In the genomic region with DNA sequence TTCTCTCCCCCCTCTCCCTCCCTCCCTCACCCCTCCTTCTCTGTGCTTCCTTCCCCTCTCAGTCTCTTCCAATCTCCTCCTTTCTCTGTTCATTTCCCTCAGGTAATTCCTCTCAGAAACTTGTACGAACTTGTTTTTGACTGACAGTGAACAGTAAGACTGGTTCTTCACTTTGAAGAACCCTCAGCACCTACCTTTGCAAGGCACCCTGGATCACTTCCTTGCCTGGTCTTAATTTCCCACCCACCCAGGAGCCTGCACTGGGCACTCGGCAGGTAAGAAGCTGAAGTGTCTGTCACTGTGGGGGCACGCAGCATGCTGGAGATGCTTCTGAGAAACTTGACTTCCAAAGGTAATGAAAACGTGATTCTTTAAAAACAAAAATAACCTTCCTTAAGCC, we compare ENCODE assay signal across 20 mouse cellular contexts. TPM values are rescaled to one million over a fixed set of nuclear protein-coding genes. Genes with fewer than 3 reads are reported as not detected.
DNase-seq lines count a peak whose midpoint lies in the region; ATAC-seq and TF ChIP-seq lines count a peak whose summit lies in the region.
"Had no signal": no experiment of that assay in that cellular context is flagged by ENCODE, and none has a peak within 500 bp of the region (broad histone marks: within the 10 kb centered on the region; RNA-seq: fewer than 3 reads in every experiment).

No protein-coding gene starts in this region.

- H3K27ac ChIP-seq in kidney, adult 2 months (ENCODE audit: insufficient read depth, low read depth, low read length): peak overlapping the region; percentile 99
- H3K27ac ChIP-seq in lung, embryonic 15.5 days: peak overlapping the region; percentile 38; the same call in 1 of the 2 replicates
- H3K27ac ChIP-seq in limb, embryonic 13.5 days: no peak overlapping the region
- peak overlapping the region; percentile 70 for H3K27ac ChIP-seq in stomach, postnatal 0 days (replicated peaks)
- H3K27ac ChIP-seq: gastrocnemius, adult 2 months; hindbrain, embryonic 15.5 days; midbrain, embryonic 12.5 days; neural tube, embryonic 15.5 days had no signal

- no peaks in the 10 kb centered on the region; the same call in 1 of the 2 replicates for H3K4me1 ChIP-seq in kidney, adult 2 months (ENCODE audit: control insufficient read depth, insufficient read depth, low read length)
- H3K4me1 ChIP-seq in lung, embryonic 15.5 days: peaks cover 5% of the 10 kb centered on the region; the same call in 1 of the 2 replicates
- H3K4me1 ChIP-seq in limb, embryonic 13.5 days: peaks cover 49% of the 10 kb centered on the region
- no peaks in the 10 kb centered on the region for H3K4me1 ChIP-seq in stomach, postnatal 0 days (replicated peaks; ENCODE audit: control insufficient read depth, insufficient read depth)
- H3K4me1 ChIP-seq: hindbrain, embryonic 15.5 days; midbrain, embryonic 12.5 days; neural tube, embryonic 15.5 days had no signal

- TF ChIP-seq POLR2A in kidney, adult 2 months (IDR thresholded peaks at IDR 0.05; ENCODE audit: low read depth, low read length): no peak

- no peak for TF ChIP-seq EP300 in stomach, postnatal 0 days (optimal IDR thresholded peaks at IDR 0.05)

- H3K9ac ChIP-seq in lung, embryonic 15.5 days: no peak overlapping the region
- H3K9ac ChIP-seq in limb, embryonic 13.5 days: no peak overlapping the region
- H3K9ac ChIP-seq in stomach, postnatal 0 days (ENCODE audit: low read length): peak overlapping the region; percentile 43
- H3K9ac ChIP-seq: hindbrain, embryonic 15.5 days; midbrain, embryonic 12.5 days; neural tube, embryonic 15.5 days had no signal

- no peak for ATAC-seq in lung, embryonic 15.5 days (ENCODE audit: borderline replicate concordance, extremely low read depth, low FRiP score, low TSS enrichment)
- ATAC-seq in limb, embryonic 13.5 days (ENCODE audit: low FRiP score, low read depth): no peak
- ATAC-seq in stomach, postnatal 0 days (ENCODE audit: low FRiP score, low TSS enrichment): no peak; the same call in 1 of the 2 replicates
- ATAC-seq: forebrain, embryonic 14.5 days; intestine, postnatal 0 days had no signal

- DNase-seq in kidney, adult 2 months: no peak
- no peak for DNase-seq in kidney, adult 8-10 months
- no peak for DNase-seq in lung, postnatal 36 days
- no peak for DNase-seq in stomach, postnatal 0 days (ENCODE audit: low spot score)
- DNase-seq in thymus, postnatal 14 days: no peak
- DNase-seq: adrenal gland, postnatal 36 days; cerebellum, adult 9-10 months; gastrocnemius, adult 2 months; kidney, postnatal 4 days; right cerebral cortex, adult 18-20 months; right cerebral cortex, postnatal 4 days; thymus, postnatal 25 days had no signal

- H3K4me3 ChIP-seq in kidney, adult 2 months (ENCODE audit: insufficient read depth, low read depth, low read length): peak overlapping the region; percentile 67
- no peak overlapping the region for H3K4me3 ChIP-seq in lung, embryonic 15.5 days
- H3K4me3 ChIP-seq in limb, embryonic 13.5 days: peak overlapping the region; percentile 2; the same call in 1 of the 2 replicates
- peak overlapping the region; percentile 31 for H3K4me3 ChIP-seq in stomach, postnatal 0 days (ENCODE audit: low read depth, low read length)
- H3K4me3 ChIP-seq: gastrocnemius, adult 2 months; hindbrain, embryonic 15.5 days; midbrain, embryonic 12.5 days; neural tube, embryonic 15.5 days had no signal

- 37% methylated on average over 4 of the region's 4 CpGs for WGBS in kidney, adult 2 months
- WGBS in lung, embryonic 15.5 days: 15% methylated on average over 4 of the region's 4 CpGs
- WGBS in limb, embryonic 13.5 days: 17% methylated on average over 4 of the region's 4 CpGs
- WGBS in stomach, postnatal 0 days: 15% methylated on average over 4 of the region's 4 CpGs

- H3K4me2 ChIP-seq in lung, embryonic 15.5 days: peak overlapping the region; percentile 19; the same call in 1 of the 2 replicates
- H3K4me2 ChIP-seq in limb, embryonic 13.5 days (replicated peaks): peak overlapping the region; percentile 23
- H3K4me2 ChIP-seq in stomach, postnatal 0 days (replicated peaks; ENCODE audit: low read depth): peak overlapping the region; percentile 45
- H3K4me2 ChIP-seq: heart, embryonic 11.5 days; hindbrain, embryonic 15.5 days; midbrain, embryonic 12.5 days; neural tube, embryonic 15.5 days had no signal

- TF ChIP-seq CTCF in kidney, adult 2 months (conservative IDR thresholded peaks at IDR 0.05; ENCODE audit: insufficient read depth, insufficient read length, low read depth, low read length): no peak
- TF ChIP-seq CTCF in stomach, postnatal 0 days (IDR thresholded peaks at IDR 0.05; ENCODE audit: low read depth): no peak

- no peaks in the 10 kb centered on the region for H3K9me3 ChIP-seq in lung, embryonic 15.5 days
- no peaks in the 10 kb centered on the region for H3K9me3 ChIP-seq in limb, embryonic 13.5 days
- H3K9me3 ChIP-seq in stomach, postnatal 0 days (ENCODE audit: control insufficient read depth, low read length): no peaks in the 10 kb centered on the region
- H3K9me3 ChIP-seq: hindbrain, embryonic 15.5 days; midbrain, embryonic 12.5 days; neural tube, embryonic 15.5 days had no signal

- H3K36me3 ChIP-seq in kidney, adult 2 months (ENCODE audit: control insufficient read depth, insufficient read depth, low read length): peaks cover 2% of the 10 kb centered on the region; the same call in 1 of the 2 replicates
- no peaks in the 10 kb centered on the region for H3K36me3 ChIP-seq in lung, embryonic 15.5 days
- no peaks in the 10 kb centered on the region for H3K36me3 ChIP-seq in limb, embryonic 13.5 days
- H3K36me3 ChIP-seq in stomach, postnatal 0 days (ENCODE audit: control insufficient read depth, insufficient read depth, low read length): no peaks in the 10 kb centered on the region
- H3K36me3 ChIP-seq: hindbrain, embryonic 15.5 days; midbrain, embryonic 12.5 days; neural tube, embryonic 15.5 days had no signal

- H3K27me3 ChIP-seq in kidney, adult 2 months (replicated peaks; ENCODE audit: control insufficient read depth, insufficient read depth, low read length): no peaks in the 10 kb centered on the region
- H3K27me3 ChIP-seq in lung, embryonic 15.5 days: no peaks in the 10 kb centered on the region
- peaks cover 13% of the 10 kb centered on the region; the same call in 1 of the 2 replicates for H3K27me3 ChIP-seq in limb, embryonic 13.5 days
- H3K27me3 ChIP-seq in stomach, postnatal 0 days (ENCODE audit: control insufficient read depth, insufficient read depth, low read length): no peaks in the 10 kb centered on the region
- H3K27me3 ChIP-seq: hindbrain, embryonic 15.5 days; midbrain, embryonic 12.5 days; neural tube, embryonic 15.5 days had no signal

RNA-seq across cellular contexts. Expression of gene Kcnj15, which starts 0.7 kb away (rescaled TPM):
- 311 and 327 TPM in 2 replicates for polyA plus RNA-seq in kidney, adult 2 months (2012; rRNA removed)
- polyA plus RNA-seq in lung, embryonic 15.5 days (2015; fragmentation: Nextera tagmentation; extraction: Ambion mirVana): 1.8 and 1.9 TPM in 2 replicates
- 1.3 and 1.5 TPM in 2 replicates for polyA plus RNA-seq in limb, embryonic 13.5 days (2015; fragmentation: Nextera tagmentation; extraction: Ambion mirVana)
- polyA plus RNA-seq in stomach, postnatal 0 days (2015; fragmentation: Nextera tagmentation; extraction: Ambion mirVana): 10.5 and 10.6 TPM in 2 replicates

Comparison
In these comparisons a context has a peak if more than half of its experiments do, and no peak if none do; other contexts are left out.
1. RNA of gene Kcnj15, which starts 0.7 kb away (polyA plus RNA-seq): 311 to 327 TPM in kidney, adult 2 months; 10.5 to 10.6 TPM in stomach, postnatal 0 days, 1.8 to 1.9 TPM in lung, embryonic 15.5 days and 1.3 to 1.5 TPM in limb, embryonic 13.5 days; every median in the first group is over 10 times any median in the second.
2. Peak in every context shown above with its lines, with median percentiles within 50 percentile points of each other: H3K4me2 ChIP-seq.